Mouse (Mus musculus) E14TG2a.4 (cell line): Measurements from ENCODE around the gene Gm15155.

Experiments
- CTCF ChIP-seq: conservative IDR thresholded peaks from 2 replicates; pipeline ENCODE4 v1.5.1; 2014; ENCODE audit warnings: low read length
- NANOG ChIP-seq: IDR thresholded peaks from 2 replicates; pipeline ENCODE4 v1.6.1; 2014; ENCODE audit warnings: borderline replicate concordance, low read length, mixed read lengths
- POU5F1 ChIP-seq: IDR thresholded peaks from 2 replicates; pipeline ENCODE4 v1.6.1; 2014; ENCODE audit warnings: low read length, borderline replicate concordance

GRCm38 (mm10) chrX:155903108-155903507, 278.6 kb downstream of the Gm15155 start:
- TF ChIP-seq CTCF, result no peak
- no peak for TF ChIP-seq NANOG
- TF ChIP-seq POU5F1, result no peak
